Mouse (Mus musculus) bone marrow macrophage, adult 2 months (primary cell): ENCODE measurements around the gene Gpsm3.

ENCODE experiments used
- CTCF ChIP-seq: IDR thresholded peaks from 2 replicates; pipeline ENCODE4 v1.5.1; 2012; ENCODE audit warnings: low read depth, mild to moderate bottlenecking, low read length, moderate library complexity
- POLR2A ChIP-seq: IDR thresholded peaks from 2 replicates; pipeline ENCODE4 v1.6.1; 2012; ENCODE audit warnings: mild to moderate bottlenecking, low read depth, low read length, borderline replicate concordance

DNA sequence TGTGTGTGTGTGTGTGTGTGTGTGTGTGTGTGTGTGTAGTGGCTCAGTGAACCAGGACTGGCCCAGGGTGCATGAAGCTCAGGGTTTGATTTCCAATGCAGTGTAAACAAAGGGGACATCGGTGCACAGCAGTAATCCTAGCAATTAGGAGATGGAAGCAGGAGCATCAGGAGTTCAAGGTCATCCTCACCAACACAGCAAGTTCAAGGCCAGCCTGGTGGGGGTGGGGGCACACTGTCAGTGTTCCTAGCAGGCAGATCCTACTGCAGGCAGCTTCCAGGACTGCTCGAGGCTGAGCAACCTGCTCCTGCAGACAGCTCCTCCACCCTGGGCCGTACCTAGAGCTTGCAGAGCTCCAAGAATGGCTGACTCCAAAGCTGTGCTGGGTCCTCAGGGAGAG lies 27.0 kb upstream of the Gpsm3 start:
- TF ChIP-seq POLR2A = no peak
- no peak for TF ChIP-seq CTCF
